Mouse (Mus musculus) layer of hippocampus, adult 9-10 months (tissue): Measurements from ENCODE around the gene Mall.

Source experiments
- DNase-seq: peaks from one replicate; pipeline ENCODE4 v3.0.0; 2022; ENCODE audit warnings: low spot score

Gene Mall

DNA sequence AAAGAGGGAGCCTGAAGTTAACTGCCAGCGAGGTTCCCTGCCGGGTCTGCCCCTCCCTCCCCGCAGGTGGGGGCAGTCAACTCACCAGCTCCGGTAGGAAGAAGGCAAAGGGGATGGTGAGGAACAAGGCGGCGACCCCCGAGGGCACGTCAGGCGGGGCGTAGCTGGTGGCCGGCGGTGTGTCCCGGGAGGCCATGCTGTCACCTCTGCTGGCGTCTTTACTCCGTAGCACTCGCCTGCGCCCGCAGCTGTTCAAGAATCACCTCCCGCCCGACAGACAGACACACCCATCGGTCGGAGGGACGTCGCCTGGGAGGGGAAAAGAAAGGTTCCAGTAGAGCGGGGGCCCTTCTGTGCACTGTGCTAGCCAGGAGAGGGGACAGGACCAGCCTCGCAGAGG is at the start of gene Mall:
Mall (minus strand) TSS at position 262 of the 400 bp plus-strand sequence.
- DNase-seq: no peak

DNA sequence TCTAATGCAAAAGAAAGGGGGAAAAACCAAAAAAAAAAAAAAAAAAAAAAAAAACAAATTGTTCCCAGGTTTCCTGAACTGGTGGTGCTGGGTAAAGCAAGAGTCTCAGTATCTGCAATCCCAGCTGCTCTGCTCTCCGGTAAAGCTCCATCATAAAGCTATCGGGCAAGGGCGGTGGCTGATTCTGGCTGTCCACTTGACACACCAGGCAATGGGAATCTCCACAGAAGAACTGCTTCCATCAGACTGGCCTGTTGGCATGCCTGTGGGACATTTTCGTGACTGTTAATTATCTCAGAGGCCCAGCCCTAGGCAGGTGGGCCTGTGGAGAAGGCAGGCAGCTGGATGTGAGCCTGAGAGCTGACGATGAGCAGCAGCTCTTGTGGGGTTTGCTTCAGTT is 48.7 kb upstream of the Mall start:
- DNase-seq: no peak

- no peak for DNase-seq
Measured at GRCm38 (mm10) chr2:127775013-127775412, 45.3 kb upstream of the Mall start.

GRCm38 (mm10) chr2:127774578-127774941 is 44.8 kb upstream of the Mall start:
- no peak for DNase-seq

- no peak for DNase-seq
Measured at GRCm38 (mm10) chr2:127773938-127774577, 44.3 kb upstream of the Mall start.

GRCm38 (mm10) chr2:127761587-127761986 is 31.9 kb upstream of the Mall start:
- DNase-seq: no peak

DNA sequence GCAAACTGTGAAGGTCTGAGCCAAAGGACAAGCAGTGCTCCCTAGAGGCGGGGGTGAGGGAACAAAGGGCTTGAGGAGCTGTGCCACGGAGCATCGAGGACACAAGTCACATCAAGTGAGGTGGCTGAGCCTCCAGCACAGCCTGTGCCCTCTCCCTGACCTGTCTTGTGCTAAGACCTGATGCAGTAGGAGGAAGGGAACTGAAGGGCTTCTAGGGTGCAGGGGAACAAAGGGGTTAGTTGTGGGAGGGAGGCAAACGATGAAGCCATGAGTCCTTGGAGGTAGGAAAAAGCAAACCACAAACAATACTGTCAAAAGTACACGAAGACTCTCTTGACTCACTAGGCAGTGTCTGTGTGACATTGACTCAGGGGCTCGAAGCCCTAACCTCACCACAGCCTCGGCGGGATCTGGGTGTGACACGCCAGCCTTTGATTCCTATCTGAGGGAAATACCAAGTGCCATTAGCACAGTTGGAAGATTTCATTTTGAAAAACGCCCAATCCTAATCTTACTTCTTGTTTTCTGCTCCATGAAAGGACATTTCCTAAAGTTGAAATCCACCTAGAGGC is 30.8 kb upstream of the Mall start:
- no peak for DNase-seq

GRCm38 (mm10) chr2:127760014-127760413 is 30.3 kb upstream of the Mall start:
- DNase-seq: no peak

GRCm38 (mm10) chr2:127759157-127759880 is 29.6 kb upstream of the Mall start:
- DNase-seq: no peak

- no peak for DNase-seq
Measured at GRCm38 (mm10) chr2:127757171-127757570, 27.4 kb upstream of the Mall start.

- DNase-seq: no peak
Measured at GRCm38 (mm10) chr2:127754113-127754512, 24.4 kb upstream of the Mall start.

DNA sequence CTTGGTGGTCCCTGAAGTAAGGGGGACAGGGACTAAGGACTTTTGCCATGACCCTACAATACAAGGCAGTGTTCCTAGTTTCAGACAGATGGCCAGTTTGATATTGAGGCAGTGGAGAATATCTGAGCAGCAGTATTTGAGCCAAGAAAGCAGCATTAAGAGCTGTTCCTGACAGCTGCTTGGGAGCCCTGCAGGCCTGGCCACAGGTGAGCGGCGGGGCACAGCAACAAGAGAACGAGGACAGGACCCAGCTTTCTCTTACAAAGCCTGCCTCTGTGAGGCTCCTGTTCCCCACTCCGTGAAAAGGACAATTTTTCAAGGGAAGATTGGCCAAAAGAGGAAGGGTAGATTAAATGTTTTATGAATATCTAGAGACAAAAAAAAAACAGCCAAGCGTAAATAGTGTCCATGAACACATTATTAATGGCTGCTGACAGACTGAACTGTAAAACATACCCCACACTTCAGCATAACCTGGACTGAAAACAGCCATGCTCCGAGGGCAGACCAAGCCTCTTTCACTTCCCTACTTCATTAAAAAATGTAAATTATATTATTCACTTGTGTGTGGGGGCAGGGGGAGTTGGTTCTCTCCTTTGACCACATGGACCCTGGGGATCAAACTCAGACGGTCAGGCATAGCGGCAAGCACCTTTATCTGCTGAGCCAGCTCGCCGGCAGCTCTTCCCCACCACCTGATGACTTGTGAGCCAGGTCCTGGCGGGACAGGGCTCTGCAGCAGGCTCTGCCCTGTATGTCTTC is 22.3 kb upstream of the Mall start:
- DNase-seq: no peak

DNA sequence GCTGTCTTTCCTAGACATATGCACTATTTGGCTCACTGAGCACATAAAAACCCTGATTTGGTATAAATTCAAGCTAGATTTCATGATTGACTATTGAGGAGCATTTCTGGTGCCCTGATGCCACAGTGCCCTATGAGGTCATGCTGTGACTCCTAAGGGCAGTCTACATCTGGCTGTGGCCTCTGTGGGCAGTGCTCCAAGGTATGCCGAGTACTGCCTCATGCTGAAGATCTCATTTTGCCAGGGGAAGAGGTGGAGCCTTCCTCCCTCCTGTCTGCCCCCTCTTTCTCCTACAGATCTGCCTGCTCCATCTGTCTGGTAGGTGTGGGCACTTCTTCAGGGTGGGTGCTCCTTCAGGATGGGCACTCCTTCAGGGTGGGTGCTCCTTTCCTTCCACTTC is 19.6 kb upstream of the Mall start:
- no peak for DNase-seq

DNA sequence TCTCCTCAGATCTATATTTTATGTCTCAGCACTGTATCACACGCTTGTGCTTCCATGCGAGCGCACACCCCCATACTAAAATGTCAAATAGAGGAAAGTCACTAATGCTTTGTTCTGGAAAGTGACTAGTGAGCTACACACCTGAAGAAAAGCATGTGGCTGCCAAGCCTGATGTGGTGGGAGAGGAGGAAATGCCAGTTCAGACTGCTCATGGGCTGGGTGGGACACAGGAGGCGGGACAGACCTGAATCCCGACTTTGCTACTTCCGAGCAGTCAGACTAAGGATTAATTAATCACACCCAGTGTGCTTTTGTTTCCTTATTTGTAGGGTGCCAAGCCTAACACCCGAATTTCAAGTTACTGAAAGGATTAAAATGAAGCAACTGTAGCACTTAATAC is 18.6 kb upstream of the Mall start:
- DNase-seq: no peak

DNA sequence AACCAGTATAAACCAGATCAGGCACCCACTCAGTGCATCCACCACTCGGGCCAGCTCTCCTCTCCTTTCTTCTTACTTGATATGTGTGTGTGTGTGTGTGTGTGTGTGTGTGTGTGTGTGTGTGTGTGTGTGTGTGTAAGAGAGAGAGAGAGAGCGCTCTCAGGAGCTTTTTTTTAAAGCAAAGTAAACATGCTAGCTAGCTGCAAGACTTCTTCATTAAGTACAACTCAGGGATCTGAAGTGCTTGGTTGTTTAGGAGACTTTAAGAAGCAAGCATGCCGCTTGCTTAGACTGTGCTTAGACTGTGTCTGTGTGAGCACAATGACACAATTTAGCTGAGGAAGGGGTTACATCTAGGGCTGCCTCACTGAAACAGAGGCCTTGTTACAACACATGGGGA is 12.9 kb upstream of the Mall start:
- DNase-seq: no peak

DNA sequence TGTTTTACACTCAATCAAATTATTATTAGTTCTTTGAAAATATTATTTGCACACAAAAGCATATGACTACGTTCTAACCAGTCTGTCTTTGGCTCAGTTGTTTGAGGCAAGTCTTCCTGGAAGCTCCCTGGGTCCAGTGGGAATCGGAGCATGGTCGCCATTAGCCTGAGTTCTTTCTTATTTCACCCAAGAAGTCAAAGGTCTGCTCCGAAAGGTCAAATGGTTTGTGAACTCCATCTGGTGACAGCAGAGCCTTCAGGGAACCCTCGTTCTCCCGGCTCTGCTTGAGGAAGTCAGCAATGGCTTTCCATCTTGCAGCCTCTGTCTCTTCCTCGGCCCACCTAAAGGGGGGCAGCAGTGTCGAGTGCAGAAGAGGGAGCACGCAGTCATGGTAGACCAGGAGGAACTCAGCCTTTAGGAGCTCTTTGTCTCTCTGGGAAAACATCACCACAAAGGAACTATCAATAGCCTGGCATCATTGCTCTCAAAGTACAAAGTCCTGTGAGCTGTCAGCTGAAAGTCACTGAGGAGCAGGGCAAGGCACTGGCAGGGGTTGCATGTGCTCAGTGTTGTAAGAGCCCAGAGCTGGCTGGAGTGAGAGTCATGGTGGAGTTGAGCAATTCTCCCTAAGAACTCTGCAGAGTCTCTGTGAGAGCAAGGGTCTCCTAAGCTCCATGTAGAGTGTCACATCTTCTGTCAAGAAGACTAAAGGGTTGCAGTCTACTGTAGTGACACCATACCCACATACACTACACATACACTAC is 11.2 kb upstream of the Mall start:
- DNase-seq: no peak

GRCm38 (mm10) chr2:127737885-127738284 is 8.2 kb upstream of the Mall start:
- no peak for DNase-seq

DNA sequence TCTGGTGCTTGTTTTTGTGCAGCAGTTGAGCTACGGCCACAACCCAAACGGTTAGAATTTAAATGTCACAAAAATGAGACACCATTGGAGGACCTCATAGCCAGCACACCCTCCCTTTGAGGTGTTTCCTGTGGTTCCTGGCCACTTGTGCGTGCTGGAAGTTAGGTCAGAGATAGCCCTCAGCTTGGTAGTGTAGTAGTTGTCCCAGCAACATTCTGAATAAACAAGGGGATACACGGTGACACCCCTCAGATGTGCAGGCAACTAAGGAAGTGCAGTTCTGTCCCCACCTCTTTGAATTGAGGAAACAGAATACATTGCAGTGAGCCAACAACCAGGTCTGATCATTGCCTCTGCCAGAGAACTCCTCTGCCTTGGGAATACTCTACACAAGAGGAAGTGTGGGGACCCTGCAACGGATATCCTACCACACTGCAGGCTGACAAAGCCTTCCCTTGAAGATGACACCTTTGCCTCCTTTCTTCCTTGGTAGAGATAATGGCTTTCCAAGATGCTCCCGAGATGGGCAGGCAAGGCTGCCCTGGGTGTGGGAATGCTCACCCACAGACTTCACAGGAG is 7.0 kb upstream of the Mall start:
- no peak for DNase-seq

- no peak for DNase-seq
Measured at GRCm38 (mm10) chr2:127735512-127736145, 5.9 kb upstream of the Mall start.

- DNase-seq: no peak
Measured at GRCm38 (mm10) chr2:127734889-127735288, 5.2 kb upstream of the Mall start.

- no peak for DNase-seq
Measured at GRCm38 (mm10) chr2:127730301-127730997, 717 bp upstream of the Mall start.
